Mouse (Mus musculus) forebrain, embryonic 16.5 days (tissue): ENCODE data around the gene Ipo11. TPM values are rescaled to one million over a fixed set of nuclear protein-coding genes. Genes with fewer than 3 reads are reported as not detected.
A peak's percentile ranks its signal among the peaks of the same experiment; 100 is the strongest.
"Not testable (repeated sequence)": the region's sequence is repeated elsewhere in the genome, so short reads cannot be mapped to it uniquely, and the experiment has no call there.

Experiments used
- ATAC-seq: fragments of 200-750 bp; cut with Nextera tagmentation; 2 replicates; pipeline ENCODE4 v1.8.0; 2017; ENCODE audit warnings: mild to moderate bottlenecking, moderate library complexity
- H3K27ac ChIP-seq: fragments of 300-500 bp; sonication (generic); 2 replicates; pipeline ENCODE4 v1.5.1; 2014; ENCODE audit warnings: low read length, control low read depth
- H3K27me3 ChIP-seq: fragments of 300-500 bp; sonication (generic); replicated peaks from 2 replicates; pipeline ENCODE4 v1.6.1; 2014; ENCODE audit warnings: low read length; ENCODE audit not compliant: control insufficient read depth, insufficient read depth
- H3K36me3 ChIP-seq: fragments of 300-500 bp; sonication (generic); 2 replicates; pipeline ENCODE4 v1.6.1; 2014; ENCODE audit not compliant: control insufficient read depth, insufficient read depth
- H3K4me1 ChIP-seq: fragments of 300-500 bp; sonication (generic); replicated peaks from 2 replicates; pipeline ENCODE4 v1.6.1; 2014; ENCODE audit warnings: low read length; ENCODE audit not compliant: control insufficient read depth, insufficient read depth
- H3K4me2 ChIP-seq: fragments of 300-500 bp; sonication (generic); 2 replicates; pipeline ENCODE4 v1.6.1; 2014; ENCODE audit warnings: mild to moderate bottlenecking, low read length, control low read depth
- H3K4me3 ChIP-seq: fragments of 300-500 bp; sonication (generic); replicated peaks from 2 replicates; pipeline ENCODE4 v1.5.1; 2014; ENCODE audit warnings: mild to moderate bottlenecking, low read length, control low read depth
- H3K9ac ChIP-seq: fragments of 300-500 bp; sonication (generic); replicated peaks from 2 replicates; pipeline ENCODE4 v1.6.1; 2014; ENCODE audit warnings: low read depth, low read length, control low read depth
- H3K9me3 ChIP-seq: fragments of 300-500 bp; sonication (generic); 2 replicates; pipeline ENCODE4 v1.6.1; 2016; ENCODE audit warnings: low read length; ENCODE audit not compliant: control insufficient read depth
- WGBS: fragments of 180-500 bp; shearing (Covaris S2); extraction: QIAGEN DNeasy Blood & Tissue Kit; methylation state at CpG from one replicate; pipeline ENCODE4 v1.1.7; 2014; 5-methylcytosine and 5-hydroxymethylcytosine counted together
- polyA plus RNA-seq: library from polyadenylated mRNA; unstranded; fragments of >200 nt; fragmentation: Nextera tagmentation; extraction: Ambion mirVana; gene quantifications from 2 replicates; pipeline ENCODE4 v1.2.1, GENCODE M21; 2015

The Ipo11 gene
- polyA plus RNA-seq, 1 experiment from 2014 or later = 44.9 TPM

DNA sequence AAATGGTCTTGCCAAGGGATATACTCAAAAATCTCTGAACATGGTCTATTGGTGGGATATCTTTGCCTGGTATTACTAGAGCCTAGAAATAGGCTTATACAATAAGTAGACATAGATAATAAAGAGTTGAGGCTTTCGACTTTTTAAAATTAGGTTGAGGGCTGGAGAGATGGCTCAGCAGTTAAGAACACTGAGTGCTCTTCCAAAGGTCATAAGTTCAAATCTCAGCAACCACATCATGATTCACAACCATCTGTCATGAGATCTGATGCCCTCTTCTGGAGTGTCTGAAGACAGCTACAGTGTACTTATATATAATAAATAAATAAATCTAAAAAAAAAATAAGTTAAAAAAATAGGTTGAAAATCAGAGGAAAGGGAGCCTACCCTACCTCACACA, 6.0 kb upstream of the Ipo11 start:
- ATAC-seq = no peak
- Histone ChIP-seq H3K9ac (no peak overlapping the region), H3K4me3 (no peak overlapping the region), H3K9me3 (no peaks in the 10 kb centered on the region), H3K36me3 (no peaks in the 10 kb centered on the region), H3K27me3 (no peaks in the 10 kb centered on the region), H3K4me1 (peaks cover 5% of the 10 kb centered on the region), H3K27ac (no peak overlapping the region), H3K4me2 (no peak overlapping the region)
- WGBS = 95% methylated on average over 1 of the region's 1 CpGs

DNA sequence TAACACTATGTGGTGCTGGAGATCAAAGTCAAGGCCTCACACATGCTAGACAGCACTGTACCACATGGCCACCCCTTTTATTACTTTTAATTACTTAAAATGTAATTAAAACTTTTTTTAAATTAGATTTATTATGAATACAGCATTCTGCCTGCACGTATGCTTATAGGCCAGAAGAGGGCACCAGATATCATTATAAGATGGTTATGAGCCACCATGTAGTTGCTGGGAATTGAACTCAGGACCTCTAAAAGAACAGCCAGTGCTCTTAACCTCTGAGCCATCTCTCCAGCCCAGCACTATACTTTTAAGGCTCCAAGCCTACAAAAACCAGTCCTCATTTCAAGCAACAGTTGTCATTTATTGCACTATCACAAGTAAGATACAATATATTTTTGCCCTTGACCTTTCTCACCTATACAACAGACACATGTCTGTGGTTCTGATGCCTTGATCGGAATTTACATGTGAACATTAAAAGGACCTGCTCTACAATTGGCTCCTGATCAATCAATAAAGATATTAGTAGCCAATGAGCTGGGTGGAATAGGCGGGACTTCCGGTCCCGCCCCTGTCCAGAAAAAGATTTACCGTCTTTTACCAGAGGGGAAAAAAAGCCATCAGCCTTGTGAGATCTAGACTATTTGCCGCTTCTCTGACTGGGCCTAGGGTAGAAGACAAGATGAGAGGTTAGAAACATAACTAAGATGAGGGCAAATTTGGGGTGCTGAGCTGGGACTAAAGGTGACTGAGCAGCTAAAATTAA, 4.6 kb upstream of the Ipo11 start:
- 21% methylated on average over 7 of the region's 7 CpGs for whole genome bisulfite sequencing
- Histone ChIP-seq H3K36me3 (no peaks in the 10 kb centered on the region), H3K9ac (no peak overlapping the region), H3K4me3 (peak overlapping the region; percentile 22), H3K9me3 (no peaks in the 10 kb centered on the region), H3K4me1 (peaks cover 6% of the 10 kb centered on the region), H3K4me2 (peak overlapping the region; percentile 18; the same call in 1 of the 2 replicates), H3K27me3 (no peaks in the 10 kb centered on the region), H3K27ac (no peak overlapping the region)
- ATAC-seq = no peak

DNA sequence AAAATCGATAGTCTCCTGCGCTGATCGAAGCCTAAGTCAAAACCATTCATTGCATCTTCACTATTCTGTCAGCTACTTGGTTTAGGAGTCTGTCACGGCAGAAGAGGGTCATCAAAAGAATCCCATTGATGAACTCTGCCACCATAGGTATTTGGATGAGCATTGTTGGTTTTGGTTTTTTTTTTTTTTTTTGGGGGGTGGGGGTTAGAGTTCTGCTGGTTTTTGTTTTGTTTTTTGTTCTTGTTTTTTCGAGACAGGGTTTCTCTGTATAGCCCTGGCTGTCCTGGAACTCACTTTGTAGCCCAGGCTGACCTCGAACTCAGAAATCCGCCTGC, 347 bp upstream of the Ipo11 start:
- Histone ChIP-seq H3K4me3 (peak overlapping the region; percentile 96), H3K36me3 (no peaks in the 10 kb centered on the region), H3K9me3 (no peaks in the 10 kb centered on the region), H3K4me2 (peak overlapping the region; percentile 54), H3K4me1 (peaks cover 14% of the 10 kb centered on the region), H3K27ac (peak overlapping the region; percentile 28), H3K9ac (peak overlapping the region; percentile 88), H3K27me3 (no peaks in the 10 kb centered on the region)
- no peak for ATAC-seq
- WGBS = 26% methylated on average over 7 of the region's 7 CpGs

DNA sequence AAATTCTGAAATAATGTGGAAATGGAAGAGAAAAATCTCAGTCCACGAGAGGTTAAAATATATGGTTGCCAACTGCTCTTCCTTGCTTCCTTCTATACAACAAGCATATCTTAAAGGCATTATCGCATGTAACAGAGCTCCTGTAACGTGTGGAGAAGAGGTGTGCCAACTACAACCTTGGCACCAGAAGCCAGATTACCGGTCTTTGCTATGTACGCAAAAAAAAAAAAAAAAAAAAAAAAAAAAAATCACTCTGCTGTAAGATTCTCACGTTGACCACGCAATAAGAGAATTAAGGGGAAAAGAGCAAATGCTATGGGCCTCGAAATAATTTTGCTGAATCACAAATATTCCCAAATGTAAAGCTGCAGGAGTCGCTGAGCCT, 895 bp downstream of the Ipo11 start:
- H3K27ac ChIP-seq = no peak overlapping the region

DNA sequence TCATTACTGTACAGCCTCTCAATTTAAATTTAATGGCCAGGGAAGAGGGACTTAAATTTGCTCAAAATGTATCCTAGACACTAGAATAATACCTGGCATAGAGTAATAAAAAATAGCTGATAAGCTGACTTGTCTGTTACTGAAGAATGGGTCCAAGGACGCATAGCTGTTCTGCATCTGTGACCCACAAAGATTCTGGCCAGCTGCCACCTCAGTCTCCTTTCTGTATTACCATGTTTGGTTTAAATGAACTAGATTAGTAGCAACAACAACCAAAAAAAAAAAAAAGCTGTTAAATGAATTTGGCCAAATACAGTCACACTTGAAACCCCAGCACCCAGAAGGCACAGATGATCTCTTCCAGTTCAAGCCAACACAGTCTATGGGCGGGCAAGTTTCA, 7.6 kb downstream of the Ipo11 start:
- Histone ChIP-seq H3K4me2 (no peak overlapping the region), H3K9me3 (no peaks in the 10 kb centered on the region), H3K27ac (no peak overlapping the region), H3K4me3 (no peak overlapping the region), H3K36me3 (peaks cover 4% of the 10 kb centered on the region), H3K4me1 (no peaks in the 10 kb centered on the region), H3K9ac (no peak overlapping the region), H3K27me3 (no peaks in the 10 kb centered on the region)
- 85% methylated on average over 2 of the region's 2 CpGs for WGBS
- no peak for ATAC-seq

More for the DNA sequence above, 895 bp downstream of the Ipo11 start:
- peak overlapping the region; percentile 88 for H3K9ac ChIP-seq
- peak overlapping the region; percentile 62 for H3K4me2 ChIP-seq
- no peaks in the 10 kb centered on the region for H3K9me3 ChIP-seq
- H3K4me1 ChIP-seq = peaks cover 14% of the 10 kb centered on the region
- H3K4me3 ChIP-seq = peak overlapping the region; percentile 96
- 6% methylated on average over 9 of the region's 9 CpGs for WGBS
- no peaks in the 10 kb centered on the region for H3K27me3 ChIP-seq
- H3K36me3 ChIP-seq = no peaks in the 10 kb centered on the region
- ATAC-seq = no peak

DNA sequence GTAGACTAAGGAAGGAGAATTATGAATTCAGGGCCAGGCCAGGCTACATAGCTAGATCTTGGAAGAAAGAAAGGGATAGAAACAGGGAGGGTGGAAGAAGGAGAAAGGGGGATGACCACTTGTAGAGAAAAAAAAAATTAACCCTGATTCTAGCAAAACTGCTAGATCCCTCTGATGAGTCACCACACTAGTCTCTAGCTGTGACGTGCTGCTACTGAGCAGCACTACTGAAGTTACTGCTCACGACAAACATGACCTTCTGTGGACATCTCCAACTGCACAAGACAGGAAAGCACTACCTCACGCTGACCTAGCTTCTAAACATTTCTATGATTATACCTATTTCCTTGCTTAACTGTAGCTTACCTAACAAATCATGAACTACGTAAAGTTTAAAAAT, 8.5 kb downstream of the Ipo11 start:
- H3K4me1 ChIP-seq = no peaks in the 10 kb centered on the region
- H3K27ac ChIP-seq = no peak overlapping the region
- H3K36me3 ChIP-seq = peaks cover 4% of the 10 kb centered on the region
- H3K27me3 ChIP-seq = no peaks in the 10 kb centered on the region
- H3K4me2 ChIP-seq = no peak overlapping the region
- no peak overlapping the region for H3K9ac ChIP-seq
- ATAC-seq = no peak
- no peak overlapping the region for H3K4me3 ChIP-seq
- 98% methylated on average over 4 of the region's 4 CpGs for whole genome bisulfite sequencing
- H3K9me3 ChIP-seq = no peaks in the 10 kb centered on the region

DNA sequence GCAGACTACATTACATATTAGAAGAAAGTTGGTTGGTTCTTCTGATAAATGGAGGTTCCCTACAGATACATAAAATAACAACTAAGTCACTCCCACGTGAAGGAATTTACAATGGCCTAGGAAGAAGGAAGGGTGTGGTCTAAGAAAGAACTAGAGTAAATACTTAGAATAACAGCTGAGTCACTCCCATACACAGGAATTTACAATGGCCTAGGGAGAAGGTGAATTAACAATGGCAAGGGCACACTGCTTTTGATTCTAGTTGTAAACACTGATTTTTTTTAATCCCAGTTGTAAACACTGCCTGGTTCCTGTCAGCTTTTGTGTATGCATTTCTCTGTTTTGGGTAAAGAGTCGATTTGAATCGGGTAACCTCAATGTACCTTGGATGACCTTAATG, 10.8 kb downstream of the Ipo11 start:
- not testable (repeated sequence) for H3K4me3 ChIP-seq, H3K27ac ChIP-seq, ATAC-seq, H3K4me2 ChIP-seq, H3K9ac ChIP-seq, H3K27me3 ChIP-seq, H3K9me3 ChIP-seq, H3K36me3 ChIP-seq, H3K4me1 ChIP-seq
- 94% methylated on average over 3 of the region's 3 CpGs for whole genome bisulfite sequencing

DNA sequence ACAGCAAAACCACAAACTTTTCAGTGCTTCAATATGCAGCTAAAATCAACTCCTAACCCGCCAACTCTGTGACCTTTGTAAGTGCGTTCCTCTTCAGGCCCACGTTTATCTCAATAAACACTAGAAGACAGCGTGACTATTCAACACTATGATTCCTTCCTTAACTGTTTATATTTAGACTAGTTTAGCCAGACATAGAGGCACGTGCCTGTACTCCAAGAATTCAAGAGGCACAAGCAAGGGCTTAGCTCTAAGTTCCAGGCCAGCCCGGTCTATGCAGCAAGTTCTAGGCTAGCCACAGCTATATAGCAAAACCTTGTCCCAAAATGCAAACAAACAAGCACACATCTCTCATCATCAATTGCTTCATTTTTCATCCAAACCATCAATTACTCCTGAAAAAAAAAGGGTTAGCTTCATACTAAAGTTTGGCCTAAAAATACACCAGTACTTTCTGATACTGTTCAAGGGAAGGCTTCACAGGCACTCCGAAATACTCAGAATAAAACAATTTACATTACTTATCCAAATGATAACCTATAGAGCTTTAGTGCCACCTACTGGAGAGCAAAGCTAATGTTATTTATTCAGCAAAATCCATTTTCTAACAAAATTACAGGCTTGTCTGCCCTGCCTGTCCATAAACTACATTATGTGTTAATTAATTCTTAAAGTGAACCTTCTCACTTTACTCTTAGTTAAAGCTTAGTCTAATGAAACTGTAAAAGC, 18.3 kb downstream of the Ipo11 start:
- Histone ChIP-seq H3K9ac (no peak overlapping the region), H3K27ac (no peak overlapping the region), H3K4me2 (no peak overlapping the region), H3K4me3 (no peak overlapping the region), H3K27me3 (no peaks in the 10 kb centered on the region), H3K4me1 (no peaks in the 10 kb centered on the region), H3K9me3 (no peaks in the 10 kb centered on the region), H3K36me3 (peaks cover 5% of the 10 kb centered on the region; the same call in 1 of the 2 replicates)
- 85% methylated on average over 7 of the region's 7 CpGs for WGBS
- ATAC-seq = peak; percentile 68

DNA sequence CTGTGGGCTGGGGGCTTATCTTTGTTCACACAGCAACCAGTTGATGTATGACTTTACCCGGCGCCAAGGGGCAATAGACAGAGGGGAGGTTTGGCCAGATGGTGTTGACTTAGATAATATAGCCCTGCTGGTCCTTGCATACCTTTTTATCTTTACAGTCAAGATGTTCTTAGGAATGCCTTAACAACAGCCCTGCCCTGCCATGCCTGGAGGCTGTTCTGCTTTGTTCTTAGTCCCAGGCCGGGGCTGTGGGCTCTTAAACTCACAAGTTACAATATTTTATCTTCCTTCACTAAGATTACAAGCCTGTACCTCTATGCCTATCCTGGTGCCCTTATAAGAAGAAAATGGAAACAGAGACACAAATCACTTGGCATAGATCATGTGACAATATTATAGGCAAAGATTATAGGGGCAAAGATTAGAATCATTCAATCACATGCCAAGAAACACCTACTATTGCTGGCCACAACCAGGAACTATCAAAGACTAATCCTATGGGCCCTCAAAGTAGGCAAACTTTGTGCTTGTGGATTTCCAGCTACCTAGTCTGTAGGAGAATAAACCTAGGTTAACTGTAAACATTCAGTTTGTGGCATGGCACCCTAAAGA, 23.5 kb downstream of the Ipo11 start:
- Histone ChIP-seq H3K4me2 (no peak overlapping the region), H3K36me3 (peaks cover 7% of the 10 kb centered on the region; the same call in 1 of the 2 replicates), H3K9ac (no peak overlapping the region), H3K4me1 (no peaks in the 10 kb centered on the region), H3K9me3 (no peaks in the 10 kb centered on the region), H3K27ac (no peak overlapping the region), H3K27me3 (no peaks in the 10 kb centered on the region), H3K4me3 (no peak overlapping the region)
- WGBS = 90% methylated on average over 3 of the region's 3 CpGs
- ATAC-seq = no peak
